Mouse (Mus musculus) C2C12 (cell line): ENCODE results near the gene Nudt16l1.

Experiments
- CTCF ChIP-seq: IDR thresholded peaks from one replicate; pipeline ENCODE4 v1.5.1; 2011; ENCODE audit not compliant: control insufficient read depth, insufficient read depth, insufficient read length
- USF1 ChIP-seq: IDR thresholded peaks from one replicate; pipeline ENCODE4 v1.6.1; 2011; ENCODE audit warnings: low read depth, mild to moderate bottlenecking, control low read depth, moderate library complexity

DNA sequence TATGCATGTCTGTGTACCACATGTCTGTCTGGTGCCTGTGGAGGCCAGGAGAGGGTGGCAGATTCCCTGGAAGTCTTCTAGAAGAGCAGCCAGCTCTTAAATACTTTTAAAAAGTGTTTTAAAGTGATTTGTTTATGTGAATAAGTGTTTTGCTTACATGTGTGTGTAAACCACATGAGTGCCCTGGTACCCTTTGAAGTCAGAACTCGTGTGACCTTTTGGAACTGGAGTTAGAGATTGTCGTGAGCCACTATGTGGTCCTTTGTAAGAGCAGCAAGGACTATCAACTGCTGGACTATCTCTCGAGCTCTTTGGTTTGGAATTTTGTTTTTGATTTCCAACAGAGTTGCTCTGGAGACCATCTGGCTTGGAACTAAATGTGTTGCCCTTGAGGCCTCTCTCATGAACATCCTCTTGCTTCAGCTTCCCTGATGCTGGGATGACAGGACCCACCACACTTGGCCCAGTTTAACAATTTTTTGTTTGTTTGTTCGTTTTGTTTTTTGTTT lies 48.3 kb upstream of the Nudt16l1 start:
- no peak for TF ChIP-seq CTCF
- no peak for TF ChIP-seq USF1
